Mouse (Mus musculus): ENCODE results near the gene March4. TPM values are rescaled to one million over a fixed set of nuclear protein-coding genes. Genes with fewer than 3 reads are reported as not detected.

The March4 gene
- polyA plus RNA-seq, 1 experiment, result 0.33 TPM

GRCm38 (mm10) chr1:72497609-72498008 is 39.1 kb downstream of the March4 start:
- Histone ChIP-seq H3K27me3 (ENCODE audit: control insufficient read depth, insufficient read depth, low read length) (no peaks in the 10 kb centered on the region), H3K4me1 (ENCODE audit: control insufficient read depth, insufficient read depth, low read length) (no peaks in the 10 kb centered on the region)
- TF ChIP-seq POLR2A (IDR thresholded peaks at IDR 0.05; ENCODE audit: control insufficient read depth, low read depth, low read length) (no peak), CTCF (IDR thresholded peaks at IDR 0.05; ENCODE audit: control insufficient read depth, insufficient read depth, insufficient replicate concordance, low read depth, low read length) (no peak)

DNA sequence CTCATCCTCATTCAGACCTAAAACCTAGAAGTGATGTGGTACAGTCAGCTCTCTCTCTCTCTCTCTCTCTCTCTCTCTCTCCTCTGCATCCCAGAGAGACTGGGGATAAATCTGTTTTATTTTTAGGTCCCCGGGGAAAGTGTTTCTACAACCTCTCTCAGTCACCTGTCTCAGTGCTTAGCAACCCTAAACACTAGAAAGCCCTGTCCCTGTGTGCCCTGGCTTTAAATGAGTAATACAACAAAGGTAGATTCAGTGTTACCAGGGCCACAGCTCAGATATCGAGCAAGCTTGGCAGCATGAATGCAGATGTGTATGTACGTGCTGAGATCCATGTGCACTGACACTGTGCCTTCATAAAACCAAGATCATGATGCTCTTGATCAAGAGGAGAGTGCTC is 43.3 kb downstream of the March4 start:
- no peak overlapping the region for H3K4me3 ChIP-seq (ENCODE audit: control insufficient read depth, low read depth, low read length)
- TF ChIP-seq POLR2A (IDR thresholded peaks at IDR 0.05; ENCODE audit: control insufficient read depth, low read depth, low read length) (no peak), CTCF (IDR thresholded peaks at IDR 0.05; ENCODE audit: control insufficient read depth, insufficient read depth, insufficient replicate concordance, low read depth, low read length) (no peak)
- H3K36me3 ChIP-seq (ENCODE audit: control insufficient read depth, insufficient read depth, low read length), result no peaks in the 10 kb centered on the region
- no peaks in the 10 kb centered on the region for H3K27me3 ChIP-seq (ENCODE audit: control insufficient read depth, insufficient read depth, low read length)
- no peaks in the 10 kb centered on the region for H3K4me1 ChIP-seq (ENCODE audit: control insufficient read depth, insufficient read depth, low read length)
- H3K27ac ChIP-seq (ENCODE audit: control insufficient read depth, insufficient read depth, low read depth, low read length), result no peak overlapping the region

More at GRCm38 (mm10) chr1:72497609-72498008, 39.1 kb downstream of the March4 start:
- Histone ChIP-seq H3K27ac (ENCODE audit: control insufficient read depth, insufficient read depth, low read depth, low read length) (no peak overlapping the region), H3K36me3 (ENCODE audit: control insufficient read depth, insufficient read depth, low read length) (no peaks in the 10 kb centered on the region), H3K4me3 (ENCODE audit: control insufficient read depth, low read depth, low read length) (no peak overlapping the region)

GRCm38 (mm10) chr1:72492666-72493065 is 44.1 kb downstream of the March4 start:
- TF ChIP-seq CTCF (IDR thresholded peaks at IDR 0.05; ENCODE audit: control insufficient read depth, insufficient read depth, insufficient replicate concordance, low read depth, low read length) (no peak), POLR2A (IDR thresholded peaks at IDR 0.05; ENCODE audit: control insufficient read depth, low read depth, low read length) (no peak)
- no peak overlapping the region for H3K27ac ChIP-seq (ENCODE audit: control insufficient read depth, insufficient read depth, low read depth, low read length)
- H3K27me3 ChIP-seq (ENCODE audit: control insufficient read depth, insufficient read depth, low read length), result no peaks in the 10 kb centered on the region
- no peak overlapping the region for H3K4me3 ChIP-seq (ENCODE audit: control insufficient read depth, low read depth, low read length)
- H3K4me1 ChIP-seq (ENCODE audit: control insufficient read depth, insufficient read depth, low read length), result no peaks in the 10 kb centered on the region
- no peaks in the 10 kb centered on the region for H3K36me3 ChIP-seq (ENCODE audit: control insufficient read depth, insufficient read depth, low read length)

DNA sequence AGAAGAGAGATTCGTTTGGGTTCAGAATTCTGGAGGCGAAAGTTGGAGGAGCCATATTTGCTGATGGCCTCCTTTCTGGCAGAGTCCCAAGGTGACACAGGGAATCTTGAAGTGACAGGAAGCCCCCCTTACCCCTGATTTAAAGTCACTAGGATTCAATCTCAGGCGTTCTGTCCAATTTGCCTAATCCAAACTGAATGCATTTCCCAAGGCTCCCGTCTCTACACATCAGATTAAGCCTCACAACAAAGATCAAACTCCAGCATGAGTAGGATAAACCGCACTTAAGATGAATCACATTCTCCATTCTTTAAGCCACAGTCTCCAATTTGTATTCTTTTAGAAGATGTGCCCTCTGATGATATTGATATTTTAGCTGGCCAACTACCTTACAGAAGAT is 45.4 kb downstream of the March4 start:
- H3K27ac ChIP-seq (ENCODE audit: control insufficient read depth, insufficient read depth, low read depth, low read length), result no peak overlapping the region
- no peaks in the 10 kb centered on the region for H3K27me3 ChIP-seq (ENCODE audit: control insufficient read depth, insufficient read depth, low read length)
- no peak for TF ChIP-seq POLR2A (IDR thresholded peaks at IDR 0.05; ENCODE audit: control insufficient read depth, low read depth, low read length)
- no peak for TF ChIP-seq CTCF (IDR thresholded peaks at IDR 0.05; ENCODE audit: control insufficient read depth, insufficient read depth, insufficient replicate concordance, low read depth, low read length)
- H3K4me1 ChIP-seq (ENCODE audit: control insufficient read depth, insufficient read depth, low read length), result no peaks in the 10 kb centered on the region
- H3K4me3 ChIP-seq (ENCODE audit: control insufficient read depth, low read depth, low read length), result no peak overlapping the region
- H3K36me3 ChIP-seq (ENCODE audit: control insufficient read depth, insufficient read depth, low read length), result no peaks in the 10 kb centered on the region

DNA sequence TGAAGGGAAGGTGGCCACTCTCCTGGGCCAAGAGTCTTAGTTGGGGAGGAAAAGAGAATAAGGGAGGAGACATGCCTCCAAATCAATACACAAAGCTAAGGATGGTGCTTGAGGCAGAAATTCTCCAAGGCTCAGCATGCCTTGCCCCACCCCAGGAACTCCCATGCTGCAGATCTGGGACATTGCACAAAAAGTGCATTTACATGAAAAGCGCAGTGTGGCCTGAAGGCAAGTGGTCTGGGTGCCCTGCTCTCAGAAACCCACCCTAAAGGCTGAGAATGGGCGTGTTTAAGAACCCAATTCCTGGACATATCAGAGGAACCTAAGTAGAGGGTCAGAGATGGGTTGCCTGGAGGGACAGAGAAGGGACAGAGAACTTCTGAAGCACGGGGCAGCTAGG is 45.9 kb downstream of the March4 start:
- Histone ChIP-seq H3K27me3 (ENCODE audit: control insufficient read depth, insufficient read depth, low read length) (no peaks in the 10 kb centered on the region), H3K27ac (ENCODE audit: control insufficient read depth, insufficient read depth, low read depth, low read length) (no peak overlapping the region), H3K4me1 (ENCODE audit: control insufficient read depth, insufficient read depth, low read length) (no peaks in the 10 kb centered on the region), H3K36me3 (ENCODE audit: control insufficient read depth, insufficient read depth, low read length) (no peaks in the 10 kb centered on the region), H3K4me3 (ENCODE audit: control insufficient read depth, low read depth, low read length) (no peak overlapping the region)
- TF ChIP-seq CTCF (IDR thresholded peaks at IDR 0.05; ENCODE audit: control insufficient read depth, insufficient read depth, insufficient replicate concordance, low read depth, low read length), result no peak
- no peak for TF ChIP-seq POLR2A (IDR thresholded peaks at IDR 0.05; ENCODE audit: control insufficient read depth, low read depth, low read length)

DNA sequence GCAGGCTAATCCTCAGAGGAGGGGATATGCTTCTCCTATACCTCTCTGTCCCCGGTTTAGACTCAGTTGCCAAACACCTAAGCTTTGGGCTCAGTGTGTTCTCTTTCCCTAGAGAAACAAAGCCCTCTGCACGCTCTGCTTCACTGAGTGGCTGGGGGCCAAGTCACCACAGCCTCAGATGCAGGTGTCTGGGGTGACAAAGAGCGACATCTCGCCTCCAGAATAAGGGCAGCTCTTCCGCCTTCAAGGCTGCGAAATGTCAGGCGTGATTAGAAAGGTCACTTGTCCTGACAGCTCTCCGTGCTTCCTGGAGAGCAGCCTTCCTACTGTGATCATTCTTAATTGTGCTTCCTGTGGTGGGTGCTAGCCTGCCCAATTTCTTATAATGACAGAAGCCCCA is 46.5 kb downstream of the March4 start:
- Histone ChIP-seq H3K27ac (ENCODE audit: control insufficient read depth, insufficient read depth, low read depth, low read length) (no peak overlapping the region), H3K27me3 (ENCODE audit: control insufficient read depth, insufficient read depth, low read length) (no peaks in the 10 kb centered on the region), H3K4me3 (ENCODE audit: control insufficient read depth, low read depth, low read length) (no peak overlapping the region), H3K4me1 (ENCODE audit: control insufficient read depth, insufficient read depth, low read length) (no peaks in the 10 kb centered on the region), H3K36me3 (ENCODE audit: control insufficient read depth, insufficient read depth, low read length) (no peaks in the 10 kb centered on the region)
- TF ChIP-seq CTCF (IDR thresholded peaks at IDR 0.05; ENCODE audit: control insufficient read depth, insufficient read depth, insufficient replicate concordance, low read depth, low read length) (no peak), POLR2A (IDR thresholded peaks at IDR 0.05; ENCODE audit: control insufficient read depth, low read depth, low read length) (no peak)

GRCm38 (mm10) chr1:72476594-72476993 is 60.1 kb downstream of the March4 start:
- Histone ChIP-seq H3K4me3 (ENCODE audit: control insufficient read depth, low read depth, low read length) (no peak overlapping the region), H3K4me1 (ENCODE audit: control insufficient read depth, insufficient read depth, low read length) (no peaks in the 10 kb centered on the region), H3K36me3 (ENCODE audit: control insufficient read depth, insufficient read depth, low read length) (no peaks in the 10 kb centered on the region), H3K27ac (ENCODE audit: control insufficient read depth, insufficient read depth, low read depth, low read length) (no peak overlapping the region), H3K27me3 (ENCODE audit: control insufficient read depth, insufficient read depth, low read length) (no peaks in the 10 kb centered on the region)
- TF ChIP-seq CTCF (IDR thresholded peaks at IDR 0.05; ENCODE audit: control insufficient read depth, insufficient read depth, insufficient replicate concordance, low read depth, low read length), result no peak
- TF ChIP-seq POLR2A (IDR thresholded peaks at IDR 0.05; ENCODE audit: control insufficient read depth, low read depth, low read length), result no peak

DNA sequence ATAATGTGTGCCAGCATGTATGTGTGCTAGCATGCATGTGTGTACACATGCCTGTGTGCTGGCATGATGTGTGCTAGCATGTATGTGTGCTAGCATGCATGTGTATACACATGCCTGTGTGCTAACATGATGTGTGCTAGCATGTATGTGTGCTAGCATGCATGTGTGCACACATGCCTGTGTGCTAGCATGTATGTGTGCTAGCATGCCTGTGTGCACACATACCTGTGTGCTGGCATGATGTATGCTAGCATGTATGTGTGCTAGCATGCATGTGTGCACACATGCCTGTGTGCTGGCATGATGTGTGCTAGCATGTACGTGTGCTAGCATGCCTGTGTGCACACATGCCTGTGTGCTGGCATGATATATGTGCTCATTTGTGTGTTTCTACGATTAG is 67.7 kb downstream of the March4 start:
- no peaks in the 10 kb centered on the region for H3K27me3 ChIP-seq (ENCODE audit: control insufficient read depth, insufficient read depth, low read length)
- TF ChIP-seq POLR2A (IDR thresholded peaks at IDR 0.05; ENCODE audit: control insufficient read depth, low read depth, low read length) (no peak), CTCF (IDR thresholded peaks at IDR 0.05; ENCODE audit: control insufficient read depth, insufficient read depth, insufficient replicate concordance, low read depth, low read length) (no peak)
- H3K4me3 ChIP-seq (ENCODE audit: control insufficient read depth, low read depth, low read length), result no peak overlapping the region
- no peak overlapping the region for H3K27ac ChIP-seq (ENCODE audit: control insufficient read depth, insufficient read depth, low read depth, low read length)
- H3K4me1 ChIP-seq (ENCODE audit: control insufficient read depth, insufficient read depth, low read length), result no peaks in the 10 kb centered on the region
- no peaks in the 10 kb centered on the region for H3K36me3 ChIP-seq (ENCODE audit: control insufficient read depth, insufficient read depth, low read length)

Measured in testis, adult 2 months (tissue).